Mouse (Mus musculus) forebrain, postnatal 0 days (tissue): ENCODE results near the gene Siah2. TPM values are rescaled to one million over a fixed set of nuclear protein-coding genes. Genes with fewer than 3 reads are reported as not detected.

ENCODE experiments used
- ATAC-seq: fragments of 200-750 bp; cut with Nextera tagmentation; 2 replicates; pipeline ENCODE4 v1.8.0; 2017; ENCODE audit warnings: mild to moderate bottlenecking, moderate library complexity
- DNase-seq: peaks from one replicate; pipeline ENCODE4 v3.0.0-alpha.2; 2015
- H3K27ac ChIP-seq: fragments of 300-500 bp; sonication (generic); 2 replicates; pipeline ENCODE4 v1.5.1; 2014; ENCODE audit warnings: low read depth, mild to moderate bottlenecking, antibody characterized with exemption, low read length, moderate library complexity, mixed read lengths
- H3K27me3 ChIP-seq: fragments of 300-500 bp; sonication (generic); 2 replicates; pipeline ENCODE4 v1.6.1; 2014; ENCODE audit warnings: mild to moderate bottlenecking, low read length, mixed read lengths; ENCODE audit not compliant: insufficient read depth
- H3K36me3 ChIP-seq: fragments of 300-500 bp; sonication (generic); 2 replicates; pipeline ENCODE4 v1.6.1; 2014; ENCODE audit warnings: mild to moderate bottlenecking, moderate library complexity; ENCODE audit not compliant: insufficient read depth
- H3K4me1 ChIP-seq: fragments of 300-500 bp; sonication (generic); 2 replicates; pipeline ENCODE4 v1.6.1; 2014; ENCODE audit warnings: antibody characterized with exemption; ENCODE audit not compliant: insufficient read depth
- H3K4me2 ChIP-seq: fragments of 300-500 bp; sonication (generic); 2 replicates; pipeline ENCODE4 v1.6.1; 2014; ENCODE audit warnings: low read depth, mild to moderate bottlenecking, moderate library complexity
- H3K4me3 ChIP-seq: fragments of 300-500 bp; sonication (generic); 2 replicates; pipeline ENCODE4 v1.5.1; 2014; ENCODE audit warnings: low read depth, low read length, mixed read lengths
- H3K9ac ChIP-seq: fragments of 300-500 bp; sonication (generic); 2 replicates; pipeline ENCODE4 v1.6.1; 2014; ENCODE audit warnings: mild to moderate bottlenecking
- H3K9me3 ChIP-seq: fragments of 300-500 bp; sonication (generic); 2 replicates; pipeline ENCODE4 v1.6.1; 2016; ENCODE audit warnings: low read length
- CTCF ChIP-seq: sonication (generic); IDR thresholded peaks from 2 replicates; pipeline ENCODE4 v1.5.1; 2016; ENCODE audit warnings: antibody characterized with exemption, control low read depth, low read depth
- WGBS: fragments of 180-500 bp; shearing (Covaris S2); extraction: QIAGEN DNeasy Blood & Tissue Kit; methylation state at CpG from one replicate; pipeline ENCODE4 v1.1.7; 2014; 5-methylcytosine and 5-hydroxymethylcytosine counted together
- polyA plus RNA-seq: library from polyadenylated mRNA; unstranded; fragments of >200 nt; fragmentation: Nextera tagmentation; extraction: Ambion mirVana; gene quantifications from 2 replicates; pipeline ENCODE4 v1.2.1, GENCODE M21; 2015
- total RNA-seq: library from RNA; depleted of rRNA; stranded (reverse); fragments of >200 nt; gene quantifications from 2 replicates; pipeline ENCODE4 v1.2.3, GENCODE M21; 2014

Siah2 gene
- total and polyA plus RNA-seq, 2 experiments from 2014 or later = 13.6 to 25.2 TPM

DNA sequence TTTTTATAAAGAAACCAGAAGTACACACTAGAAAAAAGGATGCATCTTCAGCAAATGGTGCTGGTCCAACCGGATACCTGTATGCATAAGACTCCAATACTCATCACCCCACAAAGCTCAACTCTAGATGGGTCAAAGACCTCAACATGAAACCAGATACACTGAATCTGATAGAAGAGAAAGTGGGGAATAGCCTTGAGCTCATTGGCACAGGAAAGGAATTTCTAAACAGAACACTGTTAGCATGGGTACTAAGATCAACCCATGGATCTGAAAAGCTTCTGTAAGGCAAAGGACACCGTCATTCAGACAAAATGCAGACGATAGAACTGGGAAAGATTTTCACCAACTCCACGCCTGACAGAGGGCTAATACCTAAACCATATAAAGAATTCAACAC is 3.6 kb downstream of the Siah2 start:
- Histone ChIP-seq H3K27me3 (no peaks in the 10 kb centered on the region), H3K27ac (no peak overlapping the region)
- ATAC-seq = no peak

GRCm38 (mm10) chr3:58686922-58687284 is 5.3 kb downstream of the Siah2 start:
- H3K27ac ChIP-seq = no peak overlapping the region
- no peak for TF ChIP-seq CTCF
- H3K4me2 ChIP-seq = no peak overlapping the region
- H3K4me1 ChIP-seq = peaks cover 17% of the 10 kb centered on the region; the same call in 1 of the 2 replicates
- H3K36me3 ChIP-seq = peaks cover 5% of the 10 kb centered on the region; the same call in 1 of the 2 replicates
- no peak for ATAC-seq
- DNase-seq = no peak
- no peak overlapping the region for H3K4me3 ChIP-seq
- WGBS = 96% methylated on average over 2 of the region's 2 CpGs
- H3K9ac ChIP-seq = no peak overlapping the region
- H3K9me3 ChIP-seq = no peaks in the 10 kb centered on the region
- no peaks in the 10 kb centered on the region for H3K27me3 ChIP-seq

More for the DNA sequence above, 3.6 kb downstream of the Siah2 start:
- DNase-seq = no peak
- Histone ChIP-seq H3K9me3 (no peaks in the 10 kb centered on the region), H3K36me3 (no peaks in the 10 kb centered on the region), H3K4me3 (no peak overlapping the region), H3K9ac (no peak overlapping the region), H3K4me1 (peaks cover 17% of the 10 kb centered on the region; the same call in 1 of the 2 replicates), H3K4me2 (no peak overlapping the region)
- WGBS = 93% methylated on average over 4 of the region's 4 CpGs
- TF ChIP-seq CTCF = no peak

GRCm38 (mm10) chr3:58686206-58686921 is 5.8 kb downstream of the Siah2 start:
- Histone ChIP-seq H3K27ac (no peak overlapping the region), H3K9me3 (no peaks in the 10 kb centered on the region), H3K4me3 (no peak overlapping the region), H3K4me1 (peaks cover 17% of the 10 kb centered on the region; the same call in 1 of the 2 replicates), H3K4me2 (no peak overlapping the region), H3K9ac (no peak overlapping the region), H3K27me3 (no peaks in the 10 kb centered on the region), H3K36me3 (peaks cover 5% of the 10 kb centered on the region; the same call in 1 of the 2 replicates)
- TF ChIP-seq CTCF = no peak
- no peak for ATAC-seq
- WGBS = 85% methylated on average over 7 of the region's 7 CpGs
- DNase-seq = no peak

DNA sequence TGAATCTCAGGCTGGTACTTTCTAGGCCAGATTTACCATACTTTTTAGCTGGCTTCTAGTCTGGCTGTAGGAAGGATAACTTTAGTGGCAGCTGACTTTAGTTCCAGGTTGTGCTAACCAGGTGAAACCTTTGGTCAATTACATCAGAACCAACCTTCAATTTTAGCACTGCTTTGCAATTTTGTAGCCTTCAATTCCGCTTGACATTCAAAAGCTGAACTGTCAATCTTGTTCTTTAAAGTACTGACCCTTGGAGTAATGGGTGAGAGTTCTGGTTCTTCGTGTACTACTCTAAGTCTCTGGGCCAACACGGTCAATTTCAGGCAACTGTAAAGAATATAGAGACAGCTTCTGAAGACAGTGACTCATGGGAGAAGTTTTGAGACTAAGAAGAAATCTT is 6.8 kb downstream of the Siah2 start:
- H3K4me1 ChIP-seq = peaks cover 17% of the 10 kb centered on the region; the same call in 1 of the 2 replicates
- no peaks in the 10 kb centered on the region for H3K27me3 ChIP-seq
- no peak for ATAC-seq
- DNase-seq = no peak
- 89% methylated on average over 3 of the region's 3 CpGs for WGBS
- no peak overlapping the region for H3K27ac ChIP-seq
- H3K36me3 ChIP-seq = peaks cover 5% of the 10 kb centered on the region; the same call in 1 of the 2 replicates
- TF ChIP-seq CTCF = no peak
- H3K9ac ChIP-seq = no peak overlapping the region
- H3K9me3 ChIP-seq = no peaks in the 10 kb centered on the region
- no peak overlapping the region for H3K4me2 ChIP-seq
- no peak overlapping the region for H3K4me3 ChIP-seq

DNA sequence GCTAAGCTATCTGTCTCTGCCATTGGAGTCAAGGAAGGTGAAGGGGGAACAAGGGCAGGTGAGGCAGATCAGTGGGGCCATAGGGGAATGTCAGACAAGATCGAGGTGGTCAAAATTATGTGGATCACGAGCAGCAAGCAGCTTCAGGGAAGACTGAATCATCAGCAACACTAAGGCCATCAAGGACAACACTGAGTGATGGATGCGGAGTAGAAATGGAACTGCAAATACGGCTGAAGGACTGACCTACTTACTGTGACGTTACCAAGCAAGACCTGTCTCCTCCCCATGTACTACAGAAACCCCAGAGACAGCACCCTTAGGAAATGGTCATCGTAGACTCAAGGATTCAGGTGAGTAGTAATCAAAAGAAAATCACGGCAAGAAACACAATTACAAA is 8.9 kb downstream of the Siah2 start:
- H3K4me1 ChIP-seq = 0 out of 2 replicates have a peak, but pooled peaks cover 9% of the 10 kb centered on the region
- H3K4me3 ChIP-seq = no peak overlapping the region
- TF ChIP-seq CTCF = no peak
- H3K9ac ChIP-seq = no peak overlapping the region
- H3K4me2 ChIP-seq = no peak overlapping the region
- no peak for ATAC-seq
- peaks cover 5% of the 10 kb centered on the region; the same call in 1 of the 2 replicates for H3K36me3 ChIP-seq
- no peaks in the 10 kb centered on the region for H3K9me3 ChIP-seq
- WGBS = 90% methylated on average over 7 of the region's 7 CpGs
- no peak for DNase-seq
- no peak overlapping the region for H3K27ac ChIP-seq
- H3K27me3 ChIP-seq = no peaks in the 10 kb centered on the region

DNA sequence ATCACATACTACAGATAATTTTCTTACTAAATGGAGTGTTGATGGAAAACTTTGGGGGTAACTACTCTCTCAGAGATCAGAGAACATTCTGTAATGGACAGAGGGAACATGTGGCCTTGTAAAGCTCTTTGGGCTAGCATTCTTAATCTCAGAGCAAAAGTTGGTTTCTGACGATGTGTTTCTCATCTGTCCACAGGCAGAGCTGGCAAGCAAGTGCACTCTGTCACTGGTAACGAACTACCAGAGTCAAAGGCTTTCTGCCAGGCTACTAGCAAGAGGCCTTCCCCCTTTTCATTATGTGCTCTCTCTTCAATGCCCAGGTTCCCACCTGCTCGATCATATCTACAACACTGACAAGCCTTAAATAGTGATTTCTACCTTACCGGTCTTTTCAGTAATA is 9.9 kb downstream of the Siah2 start:
- H3K36me3 ChIP-seq = peaks cover 5% of the 10 kb centered on the region; the same call in 1 of the 2 replicates
- no peak overlapping the region for H3K9ac ChIP-seq
- H3K27me3 ChIP-seq = no peaks in the 10 kb centered on the region
- 60% methylated on average over 4 of the region's 4 CpGs for WGBS
- H3K4me3 ChIP-seq = no peak overlapping the region
- no peak for DNase-seq
- H3K4me1 ChIP-seq = 0 out of 2 replicates have a peak, but pooled peaks cover 8% of the 10 kb centered on the region
- no peaks in the 10 kb centered on the region for H3K9me3 ChIP-seq
- no peak overlapping the region for H3K27ac ChIP-seq
- H3K4me2 ChIP-seq = no peak overlapping the region
- TF ChIP-seq CTCF = no peak
- no peak for ATAC-seq

DNA sequence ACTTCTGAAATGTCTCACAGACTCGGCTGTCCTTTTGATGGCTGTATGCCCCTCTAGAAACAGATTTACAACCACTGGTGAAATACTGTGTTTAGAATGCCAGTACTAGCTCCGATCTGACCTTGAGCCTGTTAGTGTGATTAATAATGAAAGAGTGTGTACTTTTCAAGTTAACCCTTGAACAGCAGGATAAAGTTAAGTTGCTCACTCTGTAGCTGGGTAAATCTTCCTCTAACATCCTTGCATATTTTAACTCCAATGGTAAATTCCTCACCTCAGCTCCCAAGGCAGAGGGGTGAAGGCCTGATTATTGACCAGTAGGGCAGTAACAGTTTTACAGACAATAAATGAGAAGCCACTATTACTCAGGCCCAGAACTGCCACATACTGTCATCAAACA is 10.4 kb downstream of the Siah2 start:
- H3K4me3 ChIP-seq = no peak overlapping the region
- ATAC-seq = no peak
- no peak overlapping the region for H3K4me2 ChIP-seq
- peaks cover 5% of the 10 kb centered on the region; the same call in 1 of the 2 replicates for H3K36me3 ChIP-seq
- 54% methylated on average over 2 of the region's 2 CpGs for WGBS
- TF ChIP-seq CTCF = no peak
- no peaks in the 10 kb centered on the region for H3K27me3 ChIP-seq
- H3K27ac ChIP-seq = no peak overlapping the region
- H3K4me1 ChIP-seq = 0 out of 2 replicates have a peak, but pooled peaks cover 8% of the 10 kb centered on the region
- DNase-seq = no peak
- H3K9ac ChIP-seq = no peak overlapping the region
- H3K9me3 ChIP-seq = no peaks in the 10 kb centered on the region
